Mouse (Mus musculus) intestine, postnatal 0 days (tissue): Measurements from ENCODE around the gene Sept9. TPM values are rescaled to one million over a fixed set of nuclear protein-coding genes. Genes with fewer than 3 reads are reported as not detected.

Experiments
- ATAC-seq: fragments of 200-750 bp; cut with Nextera tagmentation; 2 replicates; pipeline ENCODE4 v1.8.0; 2017; ENCODE audit warnings: mild to moderate bottlenecking, moderate TSS enrichment, moderate library complexity
- H3K27ac ChIP-seq: fragments of 300-500 bp; sonication (generic); 2 replicates; pipeline ENCODE4 v1.5.1; 2014; ENCODE audit warnings: mild to moderate bottlenecking, low read depth, low read length, moderate library complexity
- H3K27me3 ChIP-seq: fragments of 300-500 bp; sonication (generic); replicated peaks from 2 replicates; pipeline ENCODE4 v1.6.1; 2014; ENCODE audit warnings: low read length, mixed read lengths; ENCODE audit not compliant: control insufficient read depth, insufficient read depth
- H3K36me3 ChIP-seq: fragments of 300-500 bp; sonication (generic); 2 replicates; pipeline ENCODE4 v1.6.1; 2014; ENCODE audit warnings: mild to moderate bottlenecking, moderate library complexity; ENCODE audit not compliant: control insufficient read depth, insufficient read depth
- H3K4me1 ChIP-seq: fragments of 300-500 bp; sonication (generic); replicated peaks from 2 replicates; pipeline ENCODE4 v1.6.1; 2014; ENCODE audit warnings: antibody characterized with exemption, low read length, mixed read lengths; ENCODE audit not compliant: control insufficient read depth, insufficient read depth
- H3K4me2 ChIP-seq: fragments of 300-500 bp; sonication (generic); replicated peaks from 2 replicates; pipeline ENCODE4 v1.6.1; 2014; ENCODE audit warnings: low read depth, mild to moderate bottlenecking, moderate library complexity
- H3K4me3 ChIP-seq: fragments of 300-500 bp; sonication (generic); 2 replicates; pipeline ENCODE4 v1.5.1; 2014; ENCODE audit warnings: low read depth, low read length
- H3K9ac ChIP-seq: fragments of 300-500 bp; sonication (generic); 2 replicates; pipeline ENCODE4 v1.6.1; 2014; ENCODE audit warnings: mild to moderate bottlenecking, low read depth, low read length
- H3K9me3 ChIP-seq: fragments of 300-500 bp; sonication (generic); 2 replicates; pipeline ENCODE4 v1.6.1; 2016; ENCODE audit warnings: mixed run types; ENCODE audit not compliant: control insufficient read depth
- CTCF ChIP-seq: sonication (generic); IDR thresholded peaks from 2 replicates; pipeline ENCODE4 v1.5.1; 2016; ENCODE audit warnings: low read depth, mild to moderate bottlenecking, control low read depth, antibody characterized with exemption, moderate library complexity
- WGBS: fragments of 180-500 bp; shearing (Covaris S2); extraction: QIAGEN DNeasy Blood & Tissue Kit; methylation state at CpG from one replicate; pipeline ENCODE4 v1.1.7; 2014; 5-methylcytosine and 5-hydroxymethylcytosine counted together
- polyA plus RNA-seq: library from polyadenylated mRNA; unstranded; fragments of >200 nt; fragmentation: Nextera tagmentation; extraction: Ambion mirVana; gene quantifications from 2 replicates; pipeline ENCODE4 v1.2.1, GENCODE M21; 2015

Sept9 gene
- polyA plus RNA-seq, 1 experiment from 2014 or later, result 74.5 TPM

GRCm38 (mm10) chr11:117363918-117364317, 164.5 kb downstream of the Sept9 start:
- Histone ChIP-seq H3K4me3 (no peak overlapping the region), H3K4me2 (no peak overlapping the region), H3K27ac (no peak overlapping the region), H3K9ac (no peak overlapping the region), H3K9me3 (no peaks in the 10 kb centered on the region), H3K4me1 (no peaks in the 10 kb centered on the region), H3K27me3 (no peaks in the 10 kb centered on the region), H3K36me3 (peaks cover 43% of the 10 kb centered on the region)
- ATAC-seq, result no peak
- TF ChIP-seq CTCF, result no peak
- 52% methylated on average over 3 of the region's 3 CpGs for WGBS

- no peak overlapping the region for H3K27ac ChIP-seq
- no peak for ATAC-seq
- no peaks in the 10 kb centered on the region for H3K9me3 ChIP-seq
- WGBS, result 27% methylated on average over 3 of the region's 3 CpGs
- no peaks in the 10 kb centered on the region for H3K27me3 ChIP-seq
- H3K36me3 ChIP-seq, result peaks cover 20% of the 10 kb centered on the region; the same call in 1 of the 2 replicates
- no peak overlapping the region for H3K4me2 ChIP-seq
- TF ChIP-seq CTCF, result peak; percentile 83
- H3K4me3 ChIP-seq, result no peak overlapping the region
- H3K9ac ChIP-seq, result no peak overlapping the region
- H3K4me1 ChIP-seq, result no peaks in the 10 kb centered on the region
Observed at GRCm38 (mm10) chr11:117366426-117366825, 167.0 kb downstream of the Sept9 start.

- Histone ChIP-seq H3K36me3 (peaks cover 15% of the 10 kb centered on the region; the same call in 1 of the 2 replicates), H3K4me3 (no peak overlapping the region), H3K27ac (no peak overlapping the region), H3K4me1 (no peaks in the 10 kb centered on the region), H3K9ac (no peak overlapping the region), H3K27me3 (no peaks in the 10 kb centered on the region), H3K9me3 (no peaks in the 10 kb centered on the region), H3K4me2 (no peak overlapping the region)
- WGBS, result 86% methylated on average over 7 of the region's 7 CpGs
- ATAC-seq, result no peak
- no peak for TF ChIP-seq CTCF
Observed at GRCm38 (mm10) chr11:117366861-117367357, 167.4 kb downstream of the Sept9 start.

GRCm38 (mm10) chr11:117367937-117368336, 168.5 kb downstream of the Sept9 start:
- Histone ChIP-seq H3K4me1 (no peaks in the 10 kb centered on the region), H3K4me3 (no peak overlapping the region), H3K27ac (no peak overlapping the region), H3K36me3 (peaks cover 6% of the 10 kb centered on the region; the same call in 1 of the 2 replicates), H3K9me3 (no peaks in the 10 kb centered on the region), H3K4me2 (no peak overlapping the region), H3K9ac (no peak overlapping the region), H3K27me3 (no peaks in the 10 kb centered on the region)
- no peak for TF ChIP-seq CTCF
- WGBS, result 85% methylated on average over 6 of the region's 6 CpGs
- no peak for ATAC-seq

- Histone ChIP-seq H3K4me1 (no peaks in the 10 kb centered on the region), H3K27ac (no peak overlapping the region), H3K4me2 (no peak overlapping the region), H3K27me3 (no peaks in the 10 kb centered on the region), H3K36me3 (no peaks in the 10 kb centered on the region), H3K4me3 (no peak overlapping the region), H3K9me3 (no peaks in the 10 kb centered on the region), H3K9ac (no peak overlapping the region)
- no peak for ATAC-seq
- WGBS, result 79% methylated on average over 5 of the region's 5 CpGs
- TF ChIP-seq CTCF, result no peak
Observed at GRCm38 (mm10) chr11:117369347-117369746, 169.9 kb downstream of the Sept9 start.

- 43% methylated on average over 5 of the region's 5 CpGs for WGBS
- no peak overlapping the region for H3K4me3 ChIP-seq
- H3K4me1 ChIP-seq, result no peaks in the 10 kb centered on the region
- H3K27me3 ChIP-seq, result no peaks in the 10 kb centered on the region
- no peaks in the 10 kb centered on the region for H3K36me3 ChIP-seq
- no peak for ATAC-seq
- no peak overlapping the region for H3K9ac ChIP-seq
- H3K27ac ChIP-seq, result no peak overlapping the region
- H3K4me2 ChIP-seq, result no peak overlapping the region
- H3K9me3 ChIP-seq, result no peaks in the 10 kb centered on the region
- TF ChIP-seq CTCF, result no peak
Observed at GRCm38 (mm10) chr11:117370262-117370850, 170.9 kb downstream of the Sept9 start.
